Mouse (Mus musculus) intestine, postnatal 0 days (tissue): ENCODE data around the gene Creb3l1. TPM values are rescaled to one million over a fixed set of nuclear protein-coding genes. Genes with fewer than 3 reads are reported as not detected.
A peak's percentile ranks its signal among the peaks of the same experiment; 100 is the strongest.

Experiments
- ATAC-seq: fragments of 200-750 bp; cut with Nextera tagmentation; 2 replicates; pipeline ENCODE4 v1.8.0; 2017; ENCODE audit warnings: mild to moderate bottlenecking, moderate TSS enrichment, moderate library complexity
- H3K27ac ChIP-seq: fragments of 300-500 bp; sonication (generic); 2 replicates; pipeline ENCODE4 v1.5.1; 2014; ENCODE audit warnings: mild to moderate bottlenecking, low read depth, low read length, moderate library complexity
- H3K27me3 ChIP-seq: fragments of 300-500 bp; sonication (generic); replicated peaks from 2 replicates; pipeline ENCODE4 v1.6.1; 2014; ENCODE audit warnings: low read length, mixed read lengths; ENCODE audit not compliant: control insufficient read depth, insufficient read depth
- H3K36me3 ChIP-seq: fragments of 300-500 bp; sonication (generic); 2 replicates; pipeline ENCODE4 v1.6.1; 2014; ENCODE audit warnings: mild to moderate bottlenecking, moderate library complexity; ENCODE audit not compliant: control insufficient read depth, insufficient read depth
- H3K4me1 ChIP-seq: fragments of 300-500 bp; sonication (generic); replicated peaks from 2 replicates; pipeline ENCODE4 v1.6.1; 2014; ENCODE audit warnings: antibody characterized with exemption, low read length, mixed read lengths; ENCODE audit not compliant: control insufficient read depth, insufficient read depth
- H3K4me2 ChIP-seq: fragments of 300-500 bp; sonication (generic); replicated peaks from 2 replicates; pipeline ENCODE4 v1.6.1; 2014; ENCODE audit warnings: low read depth, mild to moderate bottlenecking, moderate library complexity
- H3K4me3 ChIP-seq: fragments of 300-500 bp; sonication (generic); 2 replicates; pipeline ENCODE4 v1.5.1; 2014; ENCODE audit warnings: low read depth, low read length
- H3K9ac ChIP-seq: fragments of 300-500 bp; sonication (generic); 2 replicates; pipeline ENCODE4 v1.6.1; 2014; ENCODE audit warnings: mild to moderate bottlenecking, low read depth, low read length
- H3K9me3 ChIP-seq: fragments of 300-500 bp; sonication (generic); 2 replicates; pipeline ENCODE4 v1.6.1; 2016; ENCODE audit warnings: mixed run types; ENCODE audit not compliant: control insufficient read depth
- CTCF ChIP-seq: sonication (generic); IDR thresholded peaks from 2 replicates; pipeline ENCODE4 v1.5.1; 2016; ENCODE audit warnings: low read depth, mild to moderate bottlenecking, control low read depth, antibody characterized with exemption, moderate library complexity
- WGBS: fragments of 180-500 bp; shearing (Covaris S2); extraction: QIAGEN DNeasy Blood & Tissue Kit; methylation state at CpG from one replicate; pipeline ENCODE4 v1.1.7; 2014; 5-methylcytosine and 5-hydroxymethylcytosine counted together
- polyA plus RNA-seq: library from polyadenylated mRNA; unstranded; fragments of >200 nt; fragmentation: Nextera tagmentation; extraction: Ambion mirVana; gene quantifications from 2 replicates; pipeline ENCODE4 v1.2.1, GENCODE M21; 2015

The Creb3l1 gene
- polyA plus RNA-seq, 1 experiment from 2014 or later = 8.4 TPM

DNA sequence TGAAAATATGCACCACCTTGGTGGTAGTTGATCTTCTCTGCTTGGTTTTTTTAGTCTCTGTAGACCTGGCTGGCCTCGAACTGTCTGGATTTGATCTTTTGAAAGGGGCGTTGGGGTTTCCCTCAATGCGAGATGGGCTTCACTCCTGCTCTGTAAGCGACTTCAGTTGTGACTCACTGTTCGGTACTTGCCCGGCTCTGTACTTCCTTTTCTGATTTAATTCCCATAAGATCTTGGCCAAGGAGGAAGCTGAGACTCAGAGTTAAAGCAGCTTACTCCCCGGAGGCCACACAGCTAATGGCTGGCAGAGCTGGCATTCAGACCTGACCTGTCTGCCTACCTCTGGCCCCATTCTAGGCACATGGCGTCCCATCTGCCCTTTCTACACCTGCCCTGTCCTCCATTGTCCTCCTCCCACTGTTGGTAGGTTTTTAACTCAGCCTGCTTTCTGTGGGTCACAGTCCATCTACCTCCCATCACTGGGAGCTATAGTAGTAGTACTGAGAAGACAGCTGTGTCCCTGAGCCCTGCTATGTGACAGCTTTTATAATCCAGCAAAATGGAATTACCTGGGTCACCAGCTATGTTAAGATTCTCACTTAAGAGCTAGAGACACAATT, 41.1 kb upstream of the Creb3l1 start:
- no peak for TF ChIP-seq CTCF
- Histone ChIP-seq H3K27ac (no peak overlapping the region), H3K9ac (no peak overlapping the region), H3K4me2 (no peak overlapping the region), H3K4me1 (no peaks in the 10 kb centered on the region), H3K36me3 (no peaks in the 10 kb centered on the region), H3K4me3 (no peak overlapping the region), H3K9me3 (no peaks in the 10 kb centered on the region), H3K27me3 (0 out of 2 replicates have a peak, but pooled peaks cover under 1% of the 10 kb centered on the region)
- ATAC-seq = no peak
- WGBS = 83% methylated on average over 8 of the region's 8 CpGs

DNA sequence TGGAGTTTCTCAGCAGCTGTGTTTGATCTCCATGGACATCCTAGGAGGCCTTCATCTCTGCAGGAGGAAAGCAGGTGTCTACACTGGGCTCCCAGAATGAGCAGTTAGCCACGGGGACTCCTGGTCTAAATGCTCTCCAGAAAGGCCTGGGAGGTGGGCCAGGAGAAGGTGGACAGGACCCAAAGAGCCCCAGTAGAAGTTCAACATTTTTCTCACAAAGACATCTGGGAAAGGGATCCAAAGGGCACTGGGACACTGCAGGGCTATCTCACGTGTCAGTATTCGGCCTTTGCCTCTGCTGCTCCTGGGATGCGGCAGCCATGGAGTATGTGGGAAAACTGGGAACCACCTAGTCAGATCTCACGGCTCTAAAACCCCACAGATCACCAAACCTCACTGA, 38.8 kb upstream of the Creb3l1 start:
- H3K4me2 ChIP-seq = no peak overlapping the region
- 0 out of 2 replicates have a peak, but pooled peaks cover 4% of the 10 kb centered on the region for H3K4me1 ChIP-seq
- WGBS = 61% methylated on average over 5 of the region's 5 CpGs

DNA sequence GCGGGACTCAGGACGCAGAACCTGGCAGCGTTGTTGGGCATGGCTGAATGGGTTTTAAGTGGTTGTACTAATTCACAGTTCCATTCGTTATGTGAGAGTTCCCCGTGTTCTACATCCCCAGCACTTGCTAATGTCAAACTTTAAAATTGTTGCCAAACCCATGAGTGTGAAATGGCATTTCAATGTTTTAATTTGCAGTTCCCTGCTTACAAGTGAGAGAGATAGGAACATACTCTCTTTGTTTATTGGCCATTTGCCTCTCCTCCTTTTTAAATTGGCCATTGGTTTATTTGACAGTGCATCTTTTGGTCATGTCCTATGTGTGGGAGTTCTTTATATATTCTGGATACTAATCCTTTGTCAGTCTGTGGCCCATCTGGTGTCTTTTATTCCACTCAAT, 37.0 kb upstream of the Creb3l1 start:
- Histone ChIP-seq H3K4me2 (no peak overlapping the region), H3K9me3 (no peaks in the 10 kb centered on the region), H3K36me3 (no peaks in the 10 kb centered on the region), H3K4me3 (no peak overlapping the region), H3K27me3 (peaks cover 9% of the 10 kb centered on the region), H3K4me1 (0 out of 2 replicates have a peak, but pooled peaks cover 4% of the 10 kb centered on the region), H3K9ac (no peak overlapping the region), H3K27ac (no peak overlapping the region)
- no peak for ATAC-seq
- TF ChIP-seq CTCF = no peak
- 83% methylated on average over 5 of the region's 5 CpGs for WGBS

More for the DNA sequence above, 38.8 kb upstream of the Creb3l1 start:
- Histone ChIP-seq H3K27me3 (peaks cover 9% of the 10 kb centered on the region), H3K36me3 (no peaks in the 10 kb centered on the region), H3K9me3 (no peaks in the 10 kb centered on the region), H3K4me3 (no peak overlapping the region), H3K27ac (no peak overlapping the region), H3K9ac (no peak overlapping the region)
- no peak for ATAC-seq
- TF ChIP-seq CTCF = no peak

DNA sequence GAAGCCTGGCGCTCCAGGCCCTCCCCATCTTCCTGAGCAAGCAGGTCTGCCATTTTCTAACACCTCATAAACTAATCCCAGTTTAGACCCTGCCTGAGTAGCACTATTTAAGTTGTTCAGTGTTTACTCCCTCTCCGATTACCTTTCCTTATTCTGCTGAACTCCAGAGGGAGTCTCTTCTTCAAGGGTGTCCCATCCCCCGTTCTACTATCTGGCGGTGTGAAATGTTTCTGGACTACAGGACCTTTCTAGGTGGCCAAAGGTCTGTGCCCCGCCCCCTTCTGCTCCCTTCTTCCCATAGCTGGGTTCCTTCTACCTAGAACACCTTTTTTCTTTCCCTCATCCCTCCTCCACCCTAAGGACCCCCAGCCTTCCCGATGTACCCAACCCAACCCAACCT, 36.0 kb upstream of the Creb3l1 start:
- no peak overlapping the region for H3K9ac ChIP-seq
- H3K4me2 ChIP-seq = peak overlapping the region; percentile 99
- H3K9me3 ChIP-seq = no peaks in the 10 kb centered on the region
- no peak overlapping the region for H3K27ac ChIP-seq
- no peak for ATAC-seq
- H3K36me3 ChIP-seq = no peaks in the 10 kb centered on the region
- peaks cover 4% of the 10 kb centered on the region; the same call in 1 of the 2 replicates for H3K4me1 ChIP-seq
- WGBS = 27% methylated on average over 6 of the region's 6 CpGs
- TF ChIP-seq CTCF = no peak
- peaks cover 9% of the 10 kb centered on the region for H3K27me3 ChIP-seq
- H3K4me3 ChIP-seq = peak overlapping the region; percentile 54

DNA sequence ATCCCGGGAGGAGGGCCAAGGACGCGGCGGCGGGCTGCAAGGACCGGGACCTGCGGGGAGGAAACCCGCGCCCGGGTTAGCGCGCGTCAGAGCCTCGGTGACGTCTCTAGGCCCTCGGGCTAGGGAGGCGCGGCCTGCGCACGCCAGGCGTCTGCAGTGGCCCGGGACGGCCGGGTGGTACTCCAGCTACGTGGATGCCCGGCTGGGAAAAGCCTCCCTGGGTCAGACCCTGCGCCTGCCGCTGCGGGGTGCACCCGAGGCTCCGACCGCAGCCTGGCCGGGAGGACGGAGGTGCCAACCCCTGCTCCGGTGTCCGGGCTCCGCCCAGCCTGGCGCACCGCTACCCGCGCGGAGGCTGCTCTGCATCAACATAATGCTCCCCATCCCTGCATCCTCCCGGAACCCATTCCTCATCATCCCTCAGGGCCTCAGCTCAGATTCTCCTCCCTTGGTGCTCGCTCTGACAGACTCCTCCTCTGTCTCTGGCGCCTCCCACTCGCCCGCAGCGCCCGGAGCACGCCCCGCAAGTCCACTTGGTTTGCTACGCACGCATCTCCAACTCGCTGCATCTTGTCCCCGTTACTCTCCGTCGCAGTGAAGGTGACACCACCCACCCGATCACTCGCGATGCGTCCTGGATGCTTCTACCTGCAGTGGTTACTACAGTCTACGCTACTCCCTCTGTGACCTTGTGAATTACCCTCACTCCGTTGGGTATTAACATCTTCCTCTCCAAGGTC, 35.3 kb upstream of the Creb3l1 start:
- Histone ChIP-seq H3K27ac (no peak overlapping the region), H3K4me1 (peaks cover 4% of the 10 kb centered on the region; the same call in 1 of the 2 replicates), H3K4me3 (peak overlapping the region; percentile 54), H3K9ac (peak overlapping the region; percentile 41), H3K9me3 (no peaks in the 10 kb centered on the region), H3K4me2 (peak overlapping the region; percentile 99), H3K27me3 (peaks cover 11% of the 10 kb centered on the region), H3K36me3 (no peaks in the 10 kb centered on the region)
- TF ChIP-seq CTCF = no peak
- peak; percentile 36 for ATAC-seq
- WGBS = under 1% methylated on average over 60 of the region's 63 CpGs

DNA sequence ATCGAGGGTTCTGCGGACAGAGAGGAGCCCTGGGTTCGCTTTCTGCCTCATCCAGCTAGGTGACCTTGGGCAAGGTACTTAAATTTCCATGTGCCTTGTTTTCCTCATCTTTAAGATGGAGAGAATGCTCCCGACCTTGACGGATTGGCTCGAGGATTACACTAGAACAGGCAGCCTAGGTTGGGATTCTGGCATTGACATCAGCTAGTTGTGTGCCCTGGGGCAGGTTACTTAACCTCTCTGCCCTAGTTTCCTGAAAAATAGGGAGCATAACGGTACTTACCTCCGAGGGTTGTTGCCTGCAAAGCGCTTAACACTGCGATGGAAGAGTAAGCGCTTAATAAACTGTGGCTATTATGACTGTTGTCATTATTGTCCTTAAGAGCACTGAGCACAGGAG, 34.6 kb upstream of the Creb3l1 start:
- peaks cover 4% of the 10 kb centered on the region; the same call in 1 of the 2 replicates for H3K4me1 ChIP-seq
- 5% methylated on average over 11 of the region's 11 CpGs for WGBS
- no peaks in the 10 kb centered on the region for H3K9me3 ChIP-seq
- H3K9ac ChIP-seq = no peak overlapping the region
- H3K27ac ChIP-seq = no peak overlapping the region
- peak overlapping the region; percentile 99 for H3K4me2 ChIP-seq
- no peak for TF ChIP-seq CTCF
- no peaks in the 10 kb centered on the region for H3K36me3 ChIP-seq
- ATAC-seq = no peak
- H3K27me3 ChIP-seq = peaks cover 15% of the 10 kb centered on the region
- H3K4me3 ChIP-seq = peak overlapping the region; percentile 54
